Mouse (Mus musculus) limb, embryonic 13.5 days (tissue): ENCODE measurements at regions not wholly inside any gene's neighbourhood (a gene's known extent, or its start where the extent isn't known, plus 50 kb on each side); places are given as distances from the start of the nearest gene placed in this dataset.

Experiments
- ATAC-seq: fragments of 200-750 bp; cut with Nextera tagmentation; 2 replicates; pipeline ENCODE4 v1.8.0; 2017; ENCODE audit warnings: low read depth, moderate number of reproducible peaks, moderate TSS enrichment; ENCODE audit not compliant: low FRiP score
- H3K27ac ChIP-seq: fragments of 300-500 bp; sonication (generic); 2 replicates; pipeline ENCODE4 v1.5.1; 2015; ENCODE audit warnings: inconsistent platforms, mild to moderate bottlenecking, moderate library complexity
- H3K27me3 ChIP-seq: fragments of 300-500 bp; sonication (generic); 2 replicates; pipeline ENCODE4 v1.6.1; 2015; ENCODE audit warnings: mild to moderate bottlenecking, inconsistent platforms
- H3K36me3 ChIP-seq: fragments of 300-500 bp; sonication (generic); 2 replicates; pipeline ENCODE4 v1.6.1; 2015; ENCODE audit warnings: inconsistent platforms, mild to moderate bottlenecking, moderate library complexity
- H3K4me1 ChIP-seq: fragments of 300-500 bp; sonication (generic); 2 replicates; pipeline ENCODE4 v1.6.1; 2015; ENCODE audit warnings: inconsistent platforms
- H3K4me2 ChIP-seq: fragments of 300-500 bp; sonication (generic); replicated peaks from 2 replicates; pipeline ENCODE4 v1.6.1; 2015; ENCODE audit warnings: inconsistent platforms, mild to moderate bottlenecking, moderate library complexity
- H3K4me3 ChIP-seq: fragments of 300-500 bp; sonication (generic); 2 replicates; pipeline ENCODE4 v1.5.1; 2015; ENCODE audit warnings: moderate library complexity, mild to moderate bottlenecking, inconsistent platforms
- H3K9ac ChIP-seq: fragments of 300-500 bp; sonication (generic); 2 replicates; pipeline ENCODE4 v1.6.1; 2015; ENCODE audit warnings: mild to moderate bottlenecking, inconsistent platforms
- H3K9me3 ChIP-seq: fragments of 300-500 bp; sonication (generic); 2 replicates; pipeline ENCODE4 v1.6.1; 2016; ENCODE audit warnings: inconsistent platforms
- WGBS: fragments of 180-500 bp; shearing (Covaris S2); methylation state at CpG from one replicate; pipeline ENCODE4 v1.1.7; 2015; 5-methylcytosine and 5-hydroxymethylcytosine counted together

DNA sequence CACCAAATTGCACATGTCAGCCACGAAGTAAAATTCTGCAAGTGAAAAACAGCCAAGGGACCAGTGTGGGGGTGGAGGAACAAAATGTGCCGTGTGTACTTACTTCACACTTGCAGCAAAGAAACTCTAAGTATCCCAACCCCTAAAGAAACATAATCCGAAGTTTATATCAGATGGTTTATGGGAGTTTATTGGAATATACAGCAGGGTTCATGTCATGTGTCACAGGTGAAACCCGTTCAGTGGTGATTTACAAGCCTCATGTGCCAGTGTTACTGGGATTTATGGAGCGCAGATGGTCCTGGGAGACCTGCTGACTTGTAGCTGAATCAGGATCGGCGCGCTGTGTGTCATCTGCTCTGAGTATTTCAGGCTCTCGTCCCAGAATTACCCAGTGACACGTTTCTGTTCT, 306.1 kb downstream of the Meis1 start:
- Histone ChIP-seq H3K4me1 (peaks cover 25% of the 10 kb centered on the region), H3K36me3 (no peaks in the 10 kb centered on the region), H3K27me3 (peaks cover 32% of the 10 kb centered on the region), H3K4me2 (peak overlapping the region; percentile 27; the same call in 1 of the 2 replicates), H3K4me3 (no peak overlapping the region), H3K9ac (no peak overlapping the region), H3K9me3 (no peaks in the 10 kb centered on the region), H3K27ac (no peak overlapping the region)
- 11% methylated on average over 10 of the region's 10 CpGs for WGBS
- peak; percentile 87; the same call in 1 of the 2 replicates for ATAC-seq

DNA sequence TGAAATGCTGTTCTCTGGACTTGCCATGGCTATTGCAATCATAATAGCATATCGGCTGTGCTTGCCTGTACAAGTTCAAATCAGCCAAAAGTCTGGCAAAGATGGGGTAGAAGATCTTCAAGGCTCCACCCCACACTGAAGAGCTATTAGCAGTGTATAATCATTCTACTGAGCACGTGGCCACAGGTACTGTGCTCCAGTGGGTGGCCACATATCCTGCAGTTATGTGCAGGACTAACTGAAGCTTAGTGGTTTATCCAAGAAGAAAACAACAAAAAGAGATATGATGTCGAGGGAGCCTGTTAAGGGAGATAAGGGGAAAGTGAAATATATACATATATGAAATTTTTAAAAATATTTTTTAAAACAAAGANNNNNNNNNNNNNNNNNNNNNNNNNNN, 309.2 kb downstream of the Meis1 start:
- Histone ChIP-seq H3K4me2 (no peak overlapping the region), H3K27ac (no peak overlapping the region), H3K9me3 (no peaks in the 10 kb centered on the region), H3K36me3 (no peaks in the 10 kb centered on the region), H3K9ac (no peak overlapping the region), H3K4me1 (peaks cover 16% of the 10 kb centered on the region), H3K4me3 (no peak overlapping the region), H3K27me3 (peaks cover 17% of the 10 kb centered on the region)
- no peak for ATAC-seq
- 79% methylated on average over 3 of the region's 3 CpGs for WGBS

DNA sequence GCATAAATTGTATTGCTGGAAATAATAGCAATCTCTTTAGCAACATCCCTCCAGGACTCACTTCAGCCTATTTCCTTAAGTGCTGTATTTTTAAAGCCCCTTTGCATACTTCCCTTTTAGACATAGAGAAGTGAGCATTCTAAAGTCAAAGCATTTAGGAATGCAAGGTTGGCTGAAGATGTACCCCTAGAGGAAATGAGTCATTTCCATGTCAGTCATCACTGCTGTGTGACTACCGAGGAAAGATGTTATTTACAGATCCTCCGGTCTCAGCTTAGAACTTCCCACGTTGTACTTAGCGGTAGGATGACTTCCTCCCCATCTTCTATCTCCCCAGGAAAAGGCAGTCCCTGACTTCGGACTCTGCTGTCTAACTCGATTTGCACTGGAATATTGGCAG, 337.2 kb downstream of the Meis1 start:
- Histone ChIP-seq H3K4me3 (no peak overlapping the region), H3K4me1 (no peaks in the 10 kb centered on the region), H3K9me3 (no peaks in the 10 kb centered on the region), H3K4me2 (no peak overlapping the region), H3K27me3 (no peaks in the 10 kb centered on the region), H3K9ac (no peak overlapping the region), H3K36me3 (no peaks in the 10 kb centered on the region), H3K27ac (no peak overlapping the region)
- whole genome bisulfite sequencing, result 78% methylated on average over 6 of the region's 6 CpGs
- ATAC-seq, result no peak

DNA sequence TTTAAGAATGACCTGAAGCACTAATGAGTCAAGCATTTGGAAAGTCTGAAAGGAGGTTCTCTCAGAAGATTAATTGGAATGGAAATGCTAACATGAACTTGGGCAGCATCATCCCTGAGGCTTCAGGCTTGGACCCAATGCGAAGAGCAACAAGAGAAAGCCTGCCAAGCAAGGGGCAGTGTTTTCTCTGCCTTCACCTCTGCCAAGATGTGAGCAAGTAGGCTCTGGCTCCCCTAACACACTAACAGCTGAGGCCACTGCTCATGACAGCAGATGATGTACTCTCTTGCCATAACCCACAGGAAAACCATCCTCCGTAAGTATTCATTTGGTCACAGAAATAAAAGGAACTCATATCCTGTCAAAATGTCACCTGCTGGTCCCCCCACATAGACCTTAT, 341.9 kb downstream of the Meis1 start:
- Histone ChIP-seq H3K27ac (no peak overlapping the region), H3K9me3 (no peaks in the 10 kb centered on the region), H3K4me1 (no peaks in the 10 kb centered on the region), H3K36me3 (no peaks in the 10 kb centered on the region), H3K4me3 (no peak overlapping the region), H3K9ac (no peak overlapping the region), H3K4me2 (no peak overlapping the region), H3K27me3 (no peaks in the 10 kb centered on the region)
- 94% methylated on average over 2 of the region's 2 CpGs for WGBS
- no peak for ATAC-seq

DNA sequence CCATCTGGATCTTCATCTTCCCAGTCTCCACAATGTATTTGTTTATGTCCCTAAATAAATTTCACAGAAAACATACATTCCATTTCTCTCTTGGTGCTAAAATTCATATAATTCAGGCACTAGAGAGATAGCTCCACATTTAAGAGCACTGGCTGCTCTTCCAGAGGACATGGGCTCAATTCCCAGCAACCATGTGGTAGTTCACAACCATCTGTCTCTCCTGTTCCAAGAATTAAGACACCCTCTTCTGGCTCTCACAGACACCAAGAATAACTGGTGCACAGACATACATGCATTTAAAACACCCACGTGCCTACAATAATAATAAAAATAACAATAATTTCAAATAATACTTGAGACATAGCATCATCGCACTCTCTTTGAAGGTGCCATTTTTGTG, 347.8 kb downstream of the Meis1 start:
- no peak overlapping the region for H3K9ac ChIP-seq
- no peaks in the 10 kb centered on the region for H3K9me3 ChIP-seq
- H3K27ac ChIP-seq, result no peak overlapping the region
- H3K27me3 ChIP-seq, result no peaks in the 10 kb centered on the region
- no peak overlapping the region for H3K4me2 ChIP-seq
- 87% methylated on average over 2 of the region's 2 CpGs for WGBS
- no peaks in the 10 kb centered on the region for H3K36me3 ChIP-seq
- no peak overlapping the region for H3K4me3 ChIP-seq
- no peak for ATAC-seq
- H3K4me1 ChIP-seq, result no peaks in the 10 kb centered on the region

DNA sequence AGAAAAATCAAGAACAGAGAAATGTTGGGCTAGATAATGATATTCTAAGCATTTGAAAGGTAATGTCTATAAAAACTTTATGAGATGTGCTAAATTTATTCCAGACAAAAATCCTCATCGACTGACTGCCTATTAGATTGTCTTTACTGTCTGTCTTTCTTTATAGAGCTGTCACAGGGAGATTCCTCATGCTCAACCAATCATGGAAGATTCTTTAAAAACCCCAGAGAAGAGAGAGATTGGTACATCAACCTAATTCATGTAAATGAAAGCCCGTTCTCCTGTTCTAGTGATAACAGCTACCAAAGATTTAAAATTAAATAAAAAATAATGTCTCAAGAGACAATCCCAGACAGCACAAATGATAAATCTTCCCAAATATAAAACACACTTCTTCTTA, 349.5 kb downstream of the Meis1 start:
- Histone ChIP-seq H3K36me3 (no peaks in the 10 kb centered on the region), H3K9me3 (no peaks in the 10 kb centered on the region), H3K4me2 (no peak overlapping the region), H3K4me3 (no peak overlapping the region), H3K27ac (no peak overlapping the region), H3K27me3 (no peaks in the 10 kb centered on the region), H3K4me1 (no peaks in the 10 kb centered on the region), H3K9ac (no peak overlapping the region)
- 65% methylated on average over 2 of the region's 2 CpGs for WGBS
- ATAC-seq, result no peak

DNA sequence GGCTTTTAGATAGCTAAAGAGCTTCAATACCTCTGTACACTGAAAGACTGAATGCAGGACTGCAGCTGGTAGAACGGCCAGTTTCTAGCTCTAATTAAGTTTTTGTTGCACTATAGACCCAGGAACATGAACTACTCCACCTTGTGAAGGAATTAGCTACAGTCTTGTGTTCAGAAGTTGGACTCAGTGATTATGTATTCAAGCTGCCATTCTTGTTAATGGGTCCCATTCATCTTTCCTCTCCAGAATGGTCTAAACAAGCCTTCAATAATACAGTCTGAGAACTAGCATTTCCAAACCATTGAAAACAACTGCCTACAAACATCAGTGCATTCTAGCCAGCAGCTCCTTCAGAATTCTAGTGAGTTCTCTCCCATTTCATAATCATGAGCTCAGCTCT, 362.4 kb downstream of the Meis1 start:
- Histone ChIP-seq H3K27me3 (peaks cover 7% of the 10 kb centered on the region; the same call in 1 of the 2 replicates), H3K36me3 (no peaks in the 10 kb centered on the region), H3K4me1 (0 out of 2 replicates have a peak, but pooled peaks cover 3% of the 10 kb centered on the region), H3K4me2 (no peak overlapping the region), H3K4me3 (no peak overlapping the region), H3K9ac (no peak overlapping the region), H3K9me3 (no peaks in the 10 kb centered on the region), H3K27ac (no peak overlapping the region)
- no peak for ATAC-seq
- WGBS, result 66% methylated on average over 1 of the region's 1 CpGs

DNA sequence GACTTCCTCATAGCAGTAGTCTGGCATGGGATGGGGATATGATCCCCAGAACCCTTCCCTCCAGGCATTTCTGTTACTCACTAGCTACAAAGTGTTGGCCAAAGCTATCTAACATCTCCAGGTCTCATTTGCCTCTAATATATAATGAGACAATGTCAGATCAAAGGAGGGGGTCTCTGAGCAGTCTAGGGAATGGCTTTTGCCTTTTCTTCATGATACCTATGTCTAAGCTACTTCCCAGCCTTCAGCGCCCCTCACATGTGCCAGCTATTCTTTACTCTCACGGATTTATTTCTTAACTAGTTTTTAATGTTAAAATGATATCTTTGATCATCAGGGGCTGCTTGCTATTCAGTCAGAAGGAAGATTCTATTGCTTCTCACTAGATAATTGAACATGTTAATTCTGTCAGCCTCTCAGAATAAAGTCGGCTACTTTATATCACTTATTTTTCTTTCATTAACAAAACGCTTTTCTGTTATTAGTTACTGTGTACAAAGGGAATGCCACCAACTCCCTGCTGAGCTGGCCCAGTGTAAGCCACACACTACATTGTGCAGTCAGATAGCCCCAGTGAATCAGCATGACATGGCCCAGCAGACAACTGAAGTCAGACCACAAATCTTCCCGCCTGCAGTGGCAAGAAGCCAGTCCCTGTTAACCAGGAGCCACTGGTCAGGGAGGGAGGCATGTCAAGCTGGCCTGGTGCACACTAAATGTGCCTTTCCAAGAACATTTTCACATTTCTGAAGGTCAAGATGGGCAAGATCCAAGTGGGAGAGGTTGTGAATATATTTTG, 386.6 kb downstream of the Meis1 start:
- Histone ChIP-seq H3K9me3 (no peaks in the 10 kb centered on the region), H3K4me3 (no peak overlapping the region), H3K27ac (no peak overlapping the region), H3K27me3 (no peaks in the 10 kb centered on the region; the same call in 1 of the 2 replicates), H3K4me1 (no peaks in the 10 kb centered on the region), H3K9ac (no peak overlapping the region), H3K4me2 (no peak overlapping the region), H3K36me3 (no peaks in the 10 kb centered on the region)
- ATAC-seq, result no peak
- 73% methylated on average over 5 of the region's 5 CpGs for WGBS

DNA sequence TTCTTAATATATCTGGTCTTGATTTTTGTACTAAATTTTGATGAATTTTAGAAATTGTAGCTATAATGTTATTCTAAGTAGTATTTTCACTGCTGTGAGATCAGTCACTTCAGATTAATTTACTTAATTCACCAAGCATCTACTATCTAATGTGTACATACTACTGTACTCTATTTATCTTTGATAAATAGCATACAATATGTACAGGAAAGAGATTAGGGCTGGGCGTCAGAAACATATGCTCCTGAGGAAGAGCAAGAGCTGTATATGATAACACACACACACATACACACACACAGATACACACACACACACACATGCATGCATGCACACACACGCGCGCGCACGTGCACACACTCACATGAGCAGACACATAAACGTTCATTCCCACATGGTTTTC, 387.2 kb downstream of the Meis1 start:
- ATAC-seq, result no peak
- WGBS, result 82% methylated on average over 7 of the region's 7 CpGs
- Histone ChIP-seq H3K4me3 (no peak overlapping the region), H3K4me1 (no peaks in the 10 kb centered on the region), H3K27ac (no peak overlapping the region), H3K27me3 (no peaks in the 10 kb centered on the region; the same call in 1 of the 2 replicates), H3K4me2 (no peak overlapping the region), H3K9ac (no peak overlapping the region), H3K36me3 (no peaks in the 10 kb centered on the region), H3K9me3 (no peaks in the 10 kb centered on the region)

DNA sequence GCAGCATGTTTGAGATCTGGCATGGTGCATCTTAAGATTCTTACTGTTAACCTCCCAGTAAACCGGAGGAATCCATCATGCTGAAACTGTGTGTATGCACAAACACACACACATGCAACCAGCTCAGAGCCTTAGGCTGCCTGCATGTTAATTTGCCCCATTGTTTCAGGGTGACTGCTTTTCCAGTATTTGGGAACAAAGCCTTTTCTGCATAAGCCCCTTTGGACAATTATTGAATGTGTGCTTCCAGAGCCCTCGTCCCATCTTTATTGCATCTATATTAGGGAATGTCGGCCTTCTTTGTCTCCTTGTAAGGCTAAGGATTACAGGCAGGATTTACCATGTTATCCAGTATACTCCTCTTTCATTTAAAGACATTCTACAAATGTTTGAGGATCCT, 397.0 kb downstream of the Meis1 start:
- Histone ChIP-seq H3K36me3 (no peaks in the 10 kb centered on the region), H3K4me3 (no peak overlapping the region), H3K27ac (no peak overlapping the region), H3K4me2 (no peak overlapping the region), H3K27me3 (peaks cover 33% of the 10 kb centered on the region), H3K9me3 (no peaks in the 10 kb centered on the region), H3K4me1 (no peaks in the 10 kb centered on the region), H3K9ac (no peak overlapping the region)
- no peak for ATAC-seq
- 69% methylated on average over 3 of the region's 3 CpGs for WGBS

DNA sequence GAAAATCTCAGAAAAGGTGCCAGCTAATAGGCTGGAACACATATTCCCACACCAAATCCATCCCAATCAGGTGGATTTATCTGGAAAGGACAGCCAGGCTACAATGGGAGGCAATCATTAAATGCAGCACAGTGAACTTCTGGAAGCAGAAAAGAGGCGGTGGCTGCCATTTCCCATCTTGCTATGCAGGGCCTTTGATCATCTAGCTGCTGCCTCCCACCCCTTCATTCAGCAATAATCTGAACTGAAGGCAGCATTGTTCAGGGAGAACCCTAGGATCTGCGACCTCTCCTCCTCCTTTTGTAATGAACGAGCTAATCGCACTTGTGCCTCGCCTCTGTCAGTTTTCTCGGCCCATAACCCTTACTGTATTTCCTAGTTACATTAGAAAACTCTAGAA, 413.9 kb downstream of the Meis1 start:
- H3K4me3 ChIP-seq, result no peak overlapping the region
- no peaks in the 10 kb centered on the region for H3K4me1 ChIP-seq
- H3K27me3 ChIP-seq, result peaks cover 50% of the 10 kb centered on the region
- WGBS, result 74% methylated on average over 6 of the region's 6 CpGs
- no peaks in the 10 kb centered on the region for H3K36me3 ChIP-seq
- no peak overlapping the region for H3K9ac ChIP-seq
- no peak overlapping the region for H3K27ac ChIP-seq
- no peak overlapping the region for H3K4me2 ChIP-seq
- no peaks in the 10 kb centered on the region for H3K9me3 ChIP-seq
- no peak for ATAC-seq

DNA sequence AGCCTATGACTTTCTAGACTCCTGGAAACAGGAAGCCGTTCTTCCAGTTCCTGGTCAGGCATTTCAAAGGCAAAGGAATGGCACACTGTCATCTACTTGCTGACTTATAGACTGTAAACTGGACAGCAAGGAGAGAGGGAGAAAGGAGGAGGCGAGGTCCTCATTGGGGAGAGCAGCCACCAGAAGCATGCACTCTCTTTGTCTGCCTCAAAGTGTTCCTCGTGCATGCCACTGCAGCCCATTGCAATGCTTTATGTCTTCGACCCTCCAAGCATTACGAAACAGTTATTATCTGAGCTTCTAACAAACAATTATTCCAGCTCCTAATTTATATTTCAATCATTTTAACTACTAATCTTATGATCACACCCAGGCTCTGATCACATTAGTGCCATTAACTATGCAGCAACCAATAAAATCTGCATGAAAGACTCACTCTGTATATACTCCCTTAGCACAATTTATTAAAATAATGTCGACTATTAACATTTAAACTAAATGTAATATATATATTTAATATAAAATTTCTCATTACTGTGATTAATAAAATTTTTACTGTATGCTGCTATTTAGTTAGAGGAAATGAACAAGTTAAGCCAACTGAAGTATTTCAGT, 417.1 kb downstream of the Meis1 start:
- H3K36me3 ChIP-seq, result no peaks in the 10 kb centered on the region
- no peak for ATAC-seq
- no peaks in the 10 kb centered on the region for H3K4me1 ChIP-seq
- H3K4me3 ChIP-seq, result no peak overlapping the region
- no peaks in the 10 kb centered on the region for H3K9me3 ChIP-seq
- H3K27ac ChIP-seq, result no peak overlapping the region
- H3K27me3 ChIP-seq, result peaks cover 26% of the 10 kb centered on the region
- H3K9ac ChIP-seq, result no peak overlapping the region
- no peak overlapping the region for H3K4me2 ChIP-seq
- 74% methylated on average over 6 of the region's 6 CpGs for WGBS

DNA sequence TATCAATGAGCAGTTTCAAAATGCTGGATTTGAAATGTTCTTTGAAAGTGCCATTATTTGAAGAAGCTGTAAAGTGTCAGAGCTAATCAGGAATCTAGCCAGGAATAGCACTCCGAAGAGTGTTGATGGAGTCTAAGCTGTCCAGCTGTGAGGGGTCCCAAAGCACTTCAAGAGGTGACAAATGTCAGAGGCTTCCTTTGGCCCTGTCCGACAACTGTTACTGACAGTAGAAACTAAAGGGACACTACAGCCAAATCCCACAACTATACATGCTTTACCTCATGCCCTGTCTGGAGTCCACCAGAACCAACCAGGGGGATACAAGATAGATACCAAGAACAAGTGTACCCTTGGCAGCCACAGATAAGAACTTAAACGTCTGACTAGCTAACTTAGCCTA, 420.4 kb downstream of the Meis1 start:
- 78% methylated on average over 3 of the region's 3 CpGs for WGBS

More for the DNA sequence above, 420.4 kb downstream of the Meis1 start:
- Histone ChIP-seq H3K4me3 (no peak overlapping the region), H3K36me3 (no peaks in the 10 kb centered on the region), H3K27ac (no peak overlapping the region), H3K27me3 (peaks cover 12% of the 10 kb centered on the region), H3K9me3 (no peaks in the 10 kb centered on the region), H3K4me1 (no peaks in the 10 kb centered on the region), H3K4me2 (no peak overlapping the region), H3K9ac (no peak overlapping the region)
- no peak for ATAC-seq
